Mouse (Mus musculus): ENCODE results near the gene Tfe3.

DNA sequence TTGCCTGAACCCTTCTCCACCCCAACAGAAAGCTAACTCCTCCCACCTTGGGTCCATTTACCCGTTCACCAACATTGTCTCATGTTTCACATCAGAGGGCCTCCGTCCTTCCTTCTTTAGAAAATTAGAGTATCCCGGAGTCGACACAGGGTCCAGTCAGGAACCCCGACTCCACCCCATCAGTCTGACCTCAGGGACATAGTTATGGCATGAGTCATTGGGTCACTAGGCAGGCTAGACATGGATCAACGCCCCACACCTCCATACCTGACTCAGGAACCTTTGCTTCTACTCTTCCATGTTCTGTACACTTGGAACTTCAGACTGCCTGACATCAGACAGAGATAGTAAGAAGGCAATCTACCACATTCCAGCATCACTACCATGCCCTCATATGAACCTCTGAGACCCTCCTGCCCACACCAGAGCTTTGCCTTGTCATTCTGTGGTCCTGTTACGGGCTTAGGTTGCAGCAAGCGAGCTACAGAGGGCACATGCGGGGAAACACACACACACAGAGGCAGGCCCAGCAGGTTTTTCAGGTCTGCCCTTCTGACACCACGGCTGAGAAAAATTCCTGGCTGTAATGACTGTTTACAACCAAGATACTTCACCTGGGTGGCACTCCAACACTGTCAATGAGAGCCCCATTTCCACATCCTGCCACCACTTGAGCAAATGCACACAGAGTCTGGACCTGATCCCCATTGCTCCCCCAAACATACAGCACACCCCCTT, 22.1 kb upstream of the Tfe3 start:
- TF ChIP-seq CTCF (IDR thresholded peaks at IDR 0.05; ENCODE audit: low read depth) (no peak), EP300 (IDR thresholded peaks at IDR 0.05; ENCODE audit: low read depth) (no peak)

Measured in liver, embryonic 14.5 days (tissue).